Mouse (Mus musculus): ENCODE data around the gene Efcab6. TPM values are rescaled to one million over a fixed set of nuclear protein-coding genes. Genes with fewer than 3 reads are reported as not detected.

Gene Efcab6
- polyA plus RNA-seq (2017; shearing (Covaris generic)), result 1 to 10 TPM in 1 of 2 experiments, under 1 TPM in 1; 0.65 to 2.2 TPM

GRCm38 (mm10) chr15:84065140-84065539 is at the start of gene Efcab6:
Gene Efcab6, minus strand, starts transcription at chr15:84065379.

GRCm38 (mm10) chr15:84105105-84105923 is 40.1 kb upstream of the Efcab6 start, which contains the start of gene Sult4a1:
Gene Sult4a1, minus strand, starts transcription at chr15:84105754.

Other genes with a start within 250 kb of the Efcab6 start
- gene Sult4a1, start 40.4 kb upstream of the Efcab6 start, polyA plus RNA-seq (2017; shearing (Covaris generic)), result under 1 TPM; 0.29 to 0.73 TPM
- under 1 TPM in 1 of 2 experiments, not detected in 1; 0.29 TPM for gene Pnpla5, start 57.8 kb upstream of the Efcab6 start, polyA plus RNA-seq (2017; shearing (Covaris generic))
- gene Pnpla3, start 102.5 kb upstream of the Efcab6 start, polyA plus RNA-seq (2017; shearing (Covaris generic)), result 1 to 10 TPM in 1 of 2 experiments, under 1 TPM in 1; 0.55 to 3.9 TPM
- gene Samm50, start 126.9 kb upstream of the Efcab6 start, polyA plus RNA-seq (2017; shearing (Covaris generic)), result 100 to 1,000 TPM; 109 to 124 TPM
- 1 to 10 TPM in 1 of 2 experiments, under 1 TPM in 1; 0.77 to 5.8 TPM for gene Parvb, start 166.7 kb upstream of the Efcab6 start, polyA plus RNA-seq (2017; shearing (Covaris generic))